Mouse (Mus musculus) cerebellum, adult 2 months (tissue): Measurements from ENCODE around the gene Fahd2a. TPM values are rescaled to one million over a fixed set of nuclear protein-coding genes. Genes with fewer than 3 reads are reported as not detected.
A peak's percentile ranks its signal among the peaks of the same experiment; 100 is the strongest.

Experiments
- DNase-seq, 2 experiments: peaks; one replicate each; pipeline ENCODE4 v3.0.0; 2021
- H3K27ac ChIP-seq: fragments of 200-500 bp; 2 replicates; pipeline ENCODE4 v1.5.1; 2012; ENCODE audit warnings: low read length, control low read depth, inconsistent platforms; ENCODE audit not compliant: insufficient read depth
- H3K27me3 ChIP-seq: fragments of 200-500 bp; 2 replicates; pipeline ENCODE4 v1.6.1; 2012; ENCODE audit warnings: inconsistent platforms, mild to moderate bottlenecking, low read length, moderate library complexity; ENCODE audit not compliant: control insufficient read depth, insufficient read depth
- H3K4me1 ChIP-seq: fragments of 200-500 bp; 2 replicates; pipeline ENCODE4 v1.6.1; 2011; ENCODE audit warnings: low read length; ENCODE audit not compliant: control insufficient read depth, insufficient read depth
- H3K4me3 ChIP-seq: fragments of 200-500 bp; replicated peaks from 2 replicates; pipeline ENCODE3; 2011; ENCODE audit warnings: mild to moderate bottlenecking, low read depth, low read length, control low read depth; ENCODE audit not compliant: insufficient read depth
- CTCF ChIP-seq: fragments of 200-500 bp; IDR thresholded peaks from 2 replicates; pipeline ENCODE4 v1.5.1; 2011; ENCODE audit warnings: low read depth, mild to moderate bottlenecking, control low read depth, low read length, moderate library complexity, borderline replicate concordance; ENCODE audit not compliant: insufficient read depth
- POLR2A ChIP-seq: fragments of 200-500 bp; IDR thresholded peaks from 2 replicates; pipeline ENCODE4 v1.6.1; 2011; ENCODE audit warnings: low read length, control low read depth, borderline replicate concordance; ENCODE audit not compliant: insufficient read depth
- WGBS: fragments of 180-500 bp; shearing (Covaris S2); methylation state at CpG from one replicate; pipeline ENCODE4 v1.1.7; 2018; 5-methylcytosine and 5-hydroxymethylcytosine counted together
- polyA plus RNA-seq: library from polyadenylated mRNA; depleted of rRNA; stranded (reverse); fragments of >200 nt; gene quantifications from 2 replicates; pipeline ENCODE4 v1.2.3, GENCODE M21; 2012

The Fahd2a gene
- polyA plus RNA-seq, 1 experiment = 42.9 TPM

- H3K27ac ChIP-seq = no peak overlapping the region
- no peaks in the 10 kb centered on the region for H3K27me3 ChIP-seq
- TF ChIP-seq CTCF (no peak), POLR2A (no peak)
- no peak for DNase-seq
- WGBS = 41% methylated on average over 7 of the region's 7 CpGs
- H3K4me3 ChIP-seq = no peak overlapping the region
- peaks cover 3% of the 10 kb centered on the region; the same call in 1 of the 2 replicates for H3K4me1 ChIP-seq
Observed at GRCm38 (mm10) chr2:127449691-127450090, 5.3 kb upstream of the Fahd2a start.

- no peak for TF ChIP-seq POLR2A
- peaks cover 9% of the 10 kb centered on the region for H3K4me1 ChIP-seq
- no peaks in the 10 kb centered on the region for H3K27me3 ChIP-seq
- no peak overlapping the region for H3K4me3 ChIP-seq
- WGBS = 40% methylated on average over 3 of the region's 3 CpGs
- DNase-seq = no peak
- no peak overlapping the region for H3K27ac ChIP-seq
Observed at GRCm38 (mm10) chr2:127446847-127447246, 2.5 kb upstream of the Fahd2a start.

- Histone ChIP-seq H3K4me3 (no peak overlapping the region), H3K4me1 (peaks cover 23% of the 10 kb centered on the region), H3K27ac (no peak overlapping the region), H3K27me3 (no peaks in the 10 kb centered on the region)
- TF ChIP-seq CTCF (no peak), POLR2A (no peak)
- 80% methylated on average over 5 of the region's 5 CpGs for WGBS
- no peak for DNase-seq
Observed at GRCm38 (mm10) chr2:127437697-127438096, 6.7 kb downstream of the Fahd2a start.

GRCm38 (mm10) chr2:127435554-127435953 lies 8.8 kb downstream of the Fahd2a start:
- H3K4me3 ChIP-seq = no peak overlapping the region
- H3K27ac ChIP-seq = no peak overlapping the region
- WGBS = 97% methylated on average over 2 of the region's 2 CpGs
- peaks cover 23% of the 10 kb centered on the region for H3K4me1 ChIP-seq
- H3K27me3 ChIP-seq = no peaks in the 10 kb centered on the region
- no peak for TF ChIP-seq CTCF
- no peak for TF ChIP-seq POLR2A
- DNase-seq = no peak

- Histone ChIP-seq H3K27me3 (no peaks in the 10 kb centered on the region), H3K27ac (no peak overlapping the region), H3K4me3 (no peak overlapping the region), H3K4me1 (peaks cover 23% of the 10 kb centered on the region)
- 51% methylated on average over 2 of the region's 2 CpGs for WGBS
- TF ChIP-seq CTCF (0 out of 2 replicates have a peak, but pooled peaks have one; percentile 5), POLR2A (no peak)
- DNase-seq = no peak
Observed at GRCm38 (mm10) chr2:127435135-127435534, 9.2 kb downstream of the Fahd2a start.

- Histone ChIP-seq H3K4me3 (no peak overlapping the region), H3K27me3 (no peaks in the 10 kb centered on the region), H3K27ac (no peak overlapping the region), H3K4me1 (peaks cover 23% of the 10 kb centered on the region)
- TF ChIP-seq POLR2A (no peak), CTCF (no peak)
- WGBS = 33% methylated on average over 9 of the region's 9 CpGs
- DNase-seq = peak; percentile 45 to 58
Observed at GRCm38 (mm10) chr2:127433487-127434295, 10.7 kb downstream of the Fahd2a start.

- no peak overlapping the region for H3K4me3 ChIP-seq
- H3K27me3 ChIP-seq = no peaks in the 10 kb centered on the region
- peak; percentile 60; the same call in 1 of the 2 replicates for TF ChIP-seq CTCF
- TF ChIP-seq POLR2A = no peak
- H3K27ac ChIP-seq = no peak overlapping the region
- 12% methylated on average over 3 of the region's 3 CpGs for WGBS
- H3K4me1 ChIP-seq = peaks cover 21% of the 10 kb centered on the region
- DNase-seq = peak; percentile 30 to 37
Observed at GRCm38 (mm10) chr2:127430238-127430637, 14.1 kb downstream of the Fahd2a start.

- Histone ChIP-seq H3K4me3 (no peak within 1 kb of the TSS), H3K4me1 (no peaks in the 10 kb centered on the region), H3K27ac (no peak within 1 kb of the TSS), H3K27me3 (no peaks in the 10 kb centered on the region)
- no peak for TF ChIP-seq POLR2A
- TF ChIP-seq CTCF = no peak
- WGBS = 79% methylated on average over 17 of the region's 17 CpGs
- no peak for DNase-seq
Observed at GRCm38 (mm10) chr2:127424977-127425376, 19.4 kb downstream of the Fahd2a start, which contains the start of gene Gpat2. Gene Gpat2 (plus strand): TSS chr2:127425199.
